Mouse (Mus musculus) kidney, embryonic 16.5 days (tissue): ENCODE data around the gene Tmem258. TPM values are rescaled to one million over a fixed set of nuclear protein-coding genes. Genes with fewer than 3 reads are reported as not detected.

ENCODE experiments used
- ATAC-seq: fragments of 200-750 bp; cut with Nextera tagmentation; 2 replicates; pipeline ENCODE4 v1.8.0; 2017; ENCODE audit warnings: moderate TSS enrichment; ENCODE audit not compliant: low FRiP score, low TSS enrichment
- H3K27ac ChIP-seq: fragments of 300-500 bp; sonication (generic); 2 replicates; pipeline ENCODE4 v1.5.1; 2014; ENCODE audit warnings: low read length
- H3K27me3 ChIP-seq: fragments of 300-500 bp; sonication (generic); 2 replicates; pipeline ENCODE4 v1.6.1; 2014; ENCODE audit warnings: low read length, control low read depth, mixed read lengths; ENCODE audit not compliant: insufficient read depth
- H3K36me3 ChIP-seq: fragments of 300-500 bp; sonication (generic); 2 replicates; pipeline ENCODE4 v1.6.1; 2014; ENCODE audit warnings: low read length, control low read depth, mixed read lengths; ENCODE audit not compliant: insufficient read depth
- H3K4me1 ChIP-seq: fragments of 300-500 bp; sonication (generic); 2 replicates; pipeline ENCODE4 v1.6.1; 2014; ENCODE audit warnings: low read length, control low read depth, mixed read lengths; ENCODE audit not compliant: insufficient read depth
- H3K4me2 ChIP-seq: fragments of 300-500 bp; sonication (generic); replicated peaks from 2 replicates; pipeline ENCODE4 v1.6.1; 2014; ENCODE audit warnings: low read depth, low read length
- H3K4me3 ChIP-seq: fragments of 300-500 bp; sonication (generic); 2 replicates; pipeline ENCODE4 v1.5.1; 2014; ENCODE audit warnings: mild to moderate bottlenecking, low read length
- H3K9ac ChIP-seq: fragments of 300-500 bp; sonication (generic); replicated peaks from 2 replicates; pipeline ENCODE4 v1.6.1; 2014; ENCODE audit warnings: low read length
- H3K9me3 ChIP-seq: fragments of 300-500 bp; sonication (generic); 2 replicates; pipeline ENCODE4 v1.6.1; 2016; ENCODE audit warnings: low read length, control low read depth
- whole genome bisulfite sequencing: fragments of 180-500 bp; shearing (Covaris S2); extraction: QIAGEN DNeasy Blood & Tissue Kit; methylation state at CpG from one replicate; pipeline ENCODE4 v1.1.7; 2014; 5-methylcytosine and 5-hydroxymethylcytosine counted together
- microRNA-seq: library from miRNA; unstranded; fragments of <30 nt; microRNA quantifications from one replicate; pipeline ENCODE4, GENCODE M21; 2016
- polyA plus RNA-seq: library from polyadenylated mRNA; unstranded; fragments of >200 nt; fragmentation: Nextera tagmentation; extraction: Ambion mirVana; gene quantifications from 2 replicates; pipeline ENCODE4 v1.2.1, GENCODE M21; 2015

Tmem258 gene
- polyA plus RNA-seq, 1 experiment from 2014 or later = 430 TPM

GRCm38 (mm10) chr19:10248128-10248527 is 44.3 kb downstream of the Tmem258 start:
- H3K9me3 ChIP-seq = no peaks in the 10 kb centered on the region
- peak; percentile 91 for ATAC-seq
- H3K27me3 ChIP-seq = no peaks in the 10 kb centered on the region
- no peak overlapping the region for H3K4me3 ChIP-seq
- no peak overlapping the region for H3K27ac ChIP-seq
- H3K36me3 ChIP-seq = no peaks in the 10 kb centered on the region
- 0 out of 2 replicates have a peak overlapping the region, but pooled peaks have one; percentile 29 for H3K4me2 ChIP-seq
- peaks cover 21% of the 10 kb centered on the region for H3K4me1 ChIP-seq
- 10% methylated on average over 20 of the region's 20 CpGs for WGBS
- peak overlapping the region; percentile 45; the same call in 1 of the 2 replicates for H3K9ac ChIP-seq

Small RNA genes lying within 50 kb of the gene (microRNA-seq; reads per million reads assigned to microRNA genes)
- gene Mir6993 = 1.3 reads per million

Other genes starting within 250 kb of the Tmem258 start
- 1,651 and 1,666 TPM in 2 replicates for gene Fth1, start 223.4 kb upstream of the Tmem258 start, polyA plus RNA-seq
- gene Best1, start 202.4 kb upstream of the Tmem258 start, polyA plus RNA-seq = 1.4 and 1.9 TPM in 2 replicates
- 32.0 and 34.6 TPM in 2 replicates for gene Rab3il1, start 202.3 kb upstream of the Tmem258 start, polyA plus RNA-seq
- 30.1 and 36.5 TPM in 2 replicates for gene Fads3, start 162.4 kb upstream of the Tmem258 start, polyA plus RNA-seq
- gene Fads2, start 102.3 kb upstream of the Tmem258 start, polyA plus RNA-seq = 76.1 and 85.9 TPM in 2 replicates
- gene Fads1, start 21.1 kb upstream of the Tmem258 start, polyA plus RNA-seq = 95.4 and 100 TPM in 2 replicates
- 103 and 107 TPM in 2 replicates for gene Fen1, start 155 bp downstream of the Tmem258 start, polyA plus RNA-seq
- gene Myrf, start 36.7 kb downstream of the Tmem258 start, polyA plus RNA-seq = 3.9 and 4.2 TPM in 2 replicates
- gene Dagla, start 100.9 kb downstream of the Tmem258 start, polyA plus RNA-seq = 3.2 and 4.2 TPM in 2 replicates
- 0.96 and 1.6 TPM in 2 replicates for gene Syt7, start 185.1 kb downstream of the Tmem258 start, polyA plus RNA-seq